Mouse (Mus musculus): ENCODE measurements around the gene Olfr1440. TPM values are rescaled to one million over a fixed set of nuclear protein-coding genes. Genes with fewer than 3 reads are reported as not detected.

The Olfr1440 gene
- polyA plus RNA-seq (2012), result not detected in 2 replicates

- H3K9me3 ChIP-seq (ENCODE audit: control insufficient read depth, low read length), result 0 out of 2 replicates have a peak, but pooled peaks cover 4% of the 10 kb centered on the region
- TF ChIP-seq GATA1 (IDR thresholded peaks at IDR 0.05; ENCODE audit: low read length) (no peak), TAL1 (IDR thresholded peaks at IDR 0.05; ENCODE audit: low read length) (no peak)
- no peaks in the 10 kb centered on the region for H3K36me3 ChIP-seq (ENCODE audit: control insufficient read depth)
- H3K27me3 ChIP-seq (ENCODE audit: control insufficient read depth), result no peaks in the 10 kb centered on the region
- no peak within 1 kb of the TSS for H3K4me3 ChIP-seq (replicated peaks)
- H3K4me1 ChIP-seq (ENCODE audit: control insufficient read depth), result no peaks in the 10 kb centered on the region
These were observed at the start of gene Olfr1440 for GRCm38 (mm10) chr19:12386979-12387378. TSS of gene Olfr1440 (plus strand) at chr19:12387279.

DNA sequence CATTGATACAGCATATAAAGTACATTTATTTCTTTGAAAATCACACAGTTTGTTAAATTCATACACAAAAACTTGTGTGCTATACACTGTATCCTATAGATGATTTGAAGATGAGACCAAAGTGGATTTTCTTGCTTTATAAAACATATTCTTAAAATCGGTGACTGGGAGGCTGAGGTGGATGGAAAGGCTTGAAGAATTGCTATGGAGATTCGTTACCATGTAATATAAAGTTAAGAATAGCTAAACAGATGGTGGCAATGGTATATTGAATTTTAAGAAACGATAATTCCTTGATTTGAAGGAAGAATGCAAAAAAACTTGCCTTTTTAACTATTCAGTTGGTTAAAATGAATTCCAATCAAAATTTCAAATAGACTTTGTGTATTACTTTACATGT lies 14.1 kb upstream of the Olfr1440 start:
- no peak overlapping the region for H3K4me3 ChIP-seq (replicated peaks)
- TF ChIP-seq GATA1 (IDR thresholded peaks at IDR 0.05; ENCODE audit: low read length) (no peak), TAL1 (IDR thresholded peaks at IDR 0.05; ENCODE audit: low read length) (no peak)
- H3K4me1 ChIP-seq (ENCODE audit: control insufficient read depth), result no peaks in the 10 kb centered on the region
- H3K9me3 ChIP-seq (ENCODE audit: control insufficient read depth, low read length), result no peaks in the 10 kb centered on the region
- H3K36me3 ChIP-seq (ENCODE audit: control insufficient read depth), result no peaks in the 10 kb centered on the region
- H3K27me3 ChIP-seq (ENCODE audit: control insufficient read depth), result no peaks in the 10 kb centered on the region

- Histone ChIP-seq H3K4me1 (ENCODE audit: control insufficient read depth) (no peaks in the 10 kb centered on the region), H3K4me3 (replicated peaks) (no peak overlapping the region), H3K9me3 (ENCODE audit: control insufficient read depth, low read length) (no peaks in the 10 kb centered on the region), H3K36me3 (ENCODE audit: control insufficient read depth) (no peaks in the 10 kb centered on the region), H3K27me3 (ENCODE audit: control insufficient read depth) (no peaks in the 10 kb centered on the region)
- TF ChIP-seq TAL1 (IDR thresholded peaks at IDR 0.05; ENCODE audit: low read length) (no peak), GATA1 (IDR thresholded peaks at IDR 0.05; ENCODE audit: low read length) (no peak)
These were observed 12.5 kb upstream of the Olfr1440 start for GRCm38 (mm10) chr19:12374465-12375025.

GRCm38 (mm10) chr19:12413737-12414136 lies 26.7 kb downstream of the Olfr1440 start:
- Histone ChIP-seq H3K9me3 (ENCODE audit: control insufficient read depth, low read length) (no peaks in the 10 kb centered on the region), H3K27me3 (ENCODE audit: control insufficient read depth) (no peaks in the 10 kb centered on the region), H3K4me1 (ENCODE audit: control insufficient read depth) (no peaks in the 10 kb centered on the region), H3K36me3 (ENCODE audit: control insufficient read depth) (no peaks in the 10 kb centered on the region), H3K4me3 (replicated peaks) (no peak overlapping the region)
- TF ChIP-seq GATA1 (IDR thresholded peaks at IDR 0.05; ENCODE audit: low read length) (no peak), TAL1 (IDR thresholded peaks at IDR 0.05; ENCODE audit: low read length) (no peak)

DNA sequence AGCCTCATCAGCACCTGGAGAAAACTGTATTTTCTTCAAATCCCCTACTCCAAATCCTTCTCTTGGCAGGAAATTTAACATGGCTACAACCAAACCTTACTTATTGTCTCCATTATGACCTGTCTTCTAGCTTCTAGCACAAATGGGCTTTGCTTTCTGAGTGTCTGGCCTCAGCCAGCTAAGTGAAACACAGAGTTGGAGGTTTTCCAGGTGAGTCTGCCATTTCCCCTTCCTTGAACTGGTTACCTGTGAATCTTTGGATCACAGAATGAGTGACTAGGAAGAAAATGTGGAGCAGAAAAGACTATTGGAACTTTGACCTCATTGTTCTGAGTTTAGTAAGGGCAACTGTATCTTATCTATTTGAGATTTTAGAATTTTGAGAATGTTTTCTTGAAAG lies 30.3 kb downstream of the Olfr1440 start, which contains the start of gene Olfr1441:
TSS of gene Olfr1441 (plus strand) at position 73 of the 400 bp plus-strand sequence.
- H3K9me3 ChIP-seq (ENCODE audit: control insufficient read depth, low read length), result no peaks in the 10 kb centered on the region
- no peak within 1 kb of the TSS for H3K4me3 ChIP-seq (replicated peaks)
- H3K27me3 ChIP-seq (ENCODE audit: control insufficient read depth), result no peaks in the 10 kb centered on the region
- H3K36me3 ChIP-seq (ENCODE audit: control insufficient read depth), result no peaks in the 10 kb centered on the region
- TF ChIP-seq TAL1 (IDR thresholded peaks at IDR 0.05; ENCODE audit: low read length) (no peak), GATA1 (IDR thresholded peaks at IDR 0.05; ENCODE audit: low read length) (no peak)
- H3K4me1 ChIP-seq (ENCODE audit: control insufficient read depth), result no peaks in the 10 kb centered on the region

GRCm38 (mm10) chr19:12418312-12418711 lies 31.2 kb downstream of the Olfr1440 start:
- Histone ChIP-seq H3K4me1 (ENCODE audit: control insufficient read depth) (no peaks in the 10 kb centered on the region), H3K36me3 (ENCODE audit: control insufficient read depth) (no peaks in the 10 kb centered on the region), H3K4me3 (replicated peaks) (no peak overlapping the region), H3K9me3 (ENCODE audit: control insufficient read depth, low read length) (no peaks in the 10 kb centered on the region), H3K27me3 (ENCODE audit: control insufficient read depth) (no peaks in the 10 kb centered on the region)
- TF ChIP-seq GATA1 (IDR thresholded peaks at IDR 0.05; ENCODE audit: low read length) (no peak), TAL1 (IDR thresholded peaks at IDR 0.05; ENCODE audit: low read length) (no peak)

- Histone ChIP-seq H3K36me3 (ENCODE audit: control insufficient read depth) (no peaks in the 10 kb centered on the region), H3K27me3 (ENCODE audit: control insufficient read depth) (no peaks in the 10 kb centered on the region), H3K4me3 (replicated peaks) (no peak overlapping the region), H3K4me1 (ENCODE audit: control insufficient read depth) (no peaks in the 10 kb centered on the region), H3K9me3 (ENCODE audit: control insufficient read depth, low read length) (no peaks in the 10 kb centered on the region)
- TF ChIP-seq GATA1 (IDR thresholded peaks at IDR 0.05; ENCODE audit: low read length), result no peak
- no peak for TF ChIP-seq TAL1 (IDR thresholded peaks at IDR 0.05; ENCODE audit: low read length)
These were observed 33.5 kb downstream of the Olfr1440 start for GRCm38 (mm10) chr19:12420555-12420954.

DNA sequence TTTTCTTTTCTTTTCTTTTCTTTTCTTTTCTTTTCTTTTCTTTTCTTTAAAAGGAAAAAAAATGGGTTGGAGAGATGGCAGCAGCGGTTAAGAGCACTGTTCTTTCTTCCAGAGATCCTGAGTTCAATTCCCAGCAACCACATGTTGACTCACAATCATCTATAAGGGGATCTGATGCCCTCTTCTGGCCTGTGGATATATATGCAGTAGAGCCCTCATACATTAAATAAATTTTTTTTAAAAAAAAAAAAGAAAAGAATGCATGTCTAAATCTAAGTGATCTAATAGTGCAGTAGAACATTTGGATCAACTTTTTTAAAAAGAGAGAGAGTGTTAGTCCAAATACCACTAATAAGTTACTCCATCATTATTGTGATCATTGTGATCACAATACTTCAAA lies 34.6 kb downstream of the Olfr1440 start:
- Histone ChIP-seq H3K9me3 (ENCODE audit: control insufficient read depth, low read length) (no peaks in the 10 kb centered on the region), H3K36me3 (ENCODE audit: control insufficient read depth) (no peaks in the 10 kb centered on the region), H3K27me3 (ENCODE audit: control insufficient read depth) (no peaks in the 10 kb centered on the region), H3K4me3 (replicated peaks) (no peak overlapping the region), H3K4me1 (ENCODE audit: control insufficient read depth) (no peaks in the 10 kb centered on the region)
- no peak for TF ChIP-seq TAL1 (IDR thresholded peaks at IDR 0.05; ENCODE audit: low read length)
- no peak for TF ChIP-seq GATA1 (IDR thresholded peaks at IDR 0.05; ENCODE audit: low read length)

GRCm38 (mm10) chr19:12427101-12427500 lies 40.0 kb downstream of the Olfr1440 start:
- no peak for TF ChIP-seq GATA1 (IDR thresholded peaks at IDR 0.05; ENCODE audit: low read length)
- no peak for TF ChIP-seq TAL1 (IDR thresholded peaks at IDR 0.05; ENCODE audit: low read length)
- Histone ChIP-seq H3K4me1 (ENCODE audit: control insufficient read depth) (no peaks in the 10 kb centered on the region), H3K4me3 (replicated peaks) (no peak overlapping the region), H3K27me3 (ENCODE audit: control insufficient read depth) (no peaks in the 10 kb centered on the region), H3K9me3 (ENCODE audit: control insufficient read depth, low read length) (no peaks in the 10 kb centered on the region), H3K36me3 (ENCODE audit: control insufficient read depth) (no peaks in the 10 kb centered on the region)

- H3K4me3 ChIP-seq (replicated peaks), result no peak within 1 kb of the TSS
- no peaks in the 10 kb centered on the region for H3K4me1 ChIP-seq (ENCODE audit: control insufficient read depth)
- TF ChIP-seq GATA1 (IDR thresholded peaks at IDR 0.05; ENCODE audit: low read length), result no peak
- TF ChIP-seq TAL1 (IDR thresholded peaks at IDR 0.05; ENCODE audit: low read length), result no peak
- H3K27me3 ChIP-seq (ENCODE audit: control insufficient read depth), result no peaks in the 10 kb centered on the region
- no peaks in the 10 kb centered on the region for H3K9me3 ChIP-seq (ENCODE audit: control insufficient read depth, low read length)
- no peaks in the 10 kb centered on the region for H3K36me3 ChIP-seq (ENCODE audit: control insufficient read depth)
These were observed 40.5 kb downstream of the Olfr1440 start, which contains the start of gene Pfpl for GRCm38 (mm10) chr19:12427605-12428004. TSS of gene Pfpl (plus strand) at chr19:12427905.
